Mouse (Mus musculus) embryo, embryonic 9.5 days (tissue): ENCODE measurements around the gene Olfr45.
A peak's percentile ranks its signal among the peaks of the same experiment; 100 is the strongest.
"Not testable (repeated sequence)": the region's sequence is repeated elsewhere in the genome, so short reads cannot be mapped to it uniquely, and the experiment has no call there.

Experiments used
- DNase-seq: peaks from one replicate; pipeline ENCODE4 v3.0.0-alpha.2; 2017; ENCODE audit errors: extremely low spot score

Gene Olfr45

GRCm38 (mm10) chr7:140681651-140682050, at the start of gene Olfr45:
Olfr45 (plus strand) TSS chr7:140681951.
- DNase-seq, result no peak

GRCm38 (mm10) chr7:140646152-140646551, 35.6 kb upstream of the Olfr45 start, which contains the start of gene Olfr53:
Olfr53 (plus strand) TSS chr7:140646452.
- DNase-seq, result no peak

GRCm38 (mm10) chr7:140659630-140660029, 22.1 kb upstream of the Olfr45 start, which contains the start of gene Olfr539:
Olfr539 (plus strand) TSS chr7:140659930.
- DNase-seq, result no peak

GRCm38 (mm10) chr7:140670693-140671092, 11.1 kb upstream of the Olfr45 start:
- not testable (repeated sequence) for DNase-seq

GRCm38 (mm10) chr7:140675863-140676262, 5.9 kb upstream of the Olfr45 start:
- peak; percentile 5 for DNase-seq

GRCm38 (mm10) chr7:140679591-140679990, 2.2 kb upstream of the Olfr45 start:
- not testable (repeated sequence) for DNase-seq

- no peak for DNase-seq
These were observed 15.2 kb downstream of the Olfr45 start, which contains the start of gene Olfr541 for GRCm38 (mm10) chr7:140696967-140697366. Olfr541 (plus strand) TSS chr7:140697267.

- no peak for DNase-seq
These were observed 24.6 kb downstream of the Olfr45 start for GRCm38 (mm10) chr7:140706348-140706747.

GRCm38 (mm10) chr7:140707536-140708284, 26.0 kb downstream of the Olfr45 start:
- no peak for DNase-seq

GRCm38 (mm10) chr7:140717155-140718055, 35.7 kb downstream of the Olfr45 start:
- no peak for DNase-seq

- no peak for DNase-seq
These were observed 39.3 kb downstream of the Olfr45 start for GRCm38 (mm10) chr7:140721095-140721494.

- no peak for DNase-seq
These were observed 43.8 kb downstream of the Olfr45 start for GRCm38 (mm10) chr7:140725558-140725957.

- DNase-seq, result no peak
These were observed 51.4 kb downstream of the Olfr45 start for GRCm38 (mm10) chr7:140733162-140733561.
